Mouse (Mus musculus): Measurements from ENCODE around the gene Acer1. TPM values are rescaled to one million over a fixed set of nuclear protein-coding genes. Genes with fewer than 3 reads are reported as not detected.

Acer1 gene
- polyA plus RNA-seq, 1 experiment from 2014 or later: not detected

DNA sequence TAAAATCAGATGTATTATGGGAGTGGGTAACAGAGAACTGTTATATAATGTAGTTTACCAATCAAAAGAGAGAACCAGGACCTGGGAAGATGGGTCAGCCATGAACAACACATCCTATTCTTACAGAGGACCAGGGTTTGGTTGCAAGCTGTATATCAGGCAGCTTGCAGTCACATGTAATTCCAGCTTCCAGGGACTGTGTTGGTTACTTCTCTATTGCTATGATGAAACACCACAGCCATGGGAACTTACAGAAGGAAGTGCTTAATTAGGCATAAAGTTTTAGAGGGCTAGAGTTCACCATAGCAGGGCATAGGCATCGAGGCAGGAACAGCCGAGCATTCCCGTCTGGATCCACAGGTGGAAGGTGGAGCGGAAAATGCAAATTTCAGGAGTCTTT lies 43.2 kb downstream of the Acer1 start:
- WGBS: 87% methylated on average over 4 of the region's 4 CpGs
- peaks cover 3% of the 10 kb centered on the region; the same call in 1 of the 2 replicates for H3K9me3 ChIP-seq (ENCODE audit: control insufficient read depth, low read length)
- H3K27me3 ChIP-seq (ENCODE audit: control insufficient read depth, insufficient read depth, low read length): no peaks in the 10 kb centered on the region
- no peak for ATAC-seq (ENCODE audit: low FRiP score, low TSS enrichment)
- H3K4me3 ChIP-seq (replicated peaks; ENCODE audit: low read depth, low read length): no peak overlapping the region
- no peak overlapping the region for H3K27ac ChIP-seq (replicated peaks; ENCODE audit: low read depth, low read length)
- H3K4me2 ChIP-seq (ENCODE audit: low read length): no peak overlapping the region
- H3K4me1 ChIP-seq (ENCODE audit: control insufficient read depth, insufficient read depth, low read length): peaks cover 9% of the 10 kb centered on the region
- no peak for DNase-seq
- no peak overlapping the region for H3K9ac ChIP-seq (replicated peaks; ENCODE audit: low read length)
- H3K36me3 ChIP-seq (ENCODE audit: control insufficient read depth, insufficient read depth, low read length): no peaks in the 10 kb centered on the region

DNA sequence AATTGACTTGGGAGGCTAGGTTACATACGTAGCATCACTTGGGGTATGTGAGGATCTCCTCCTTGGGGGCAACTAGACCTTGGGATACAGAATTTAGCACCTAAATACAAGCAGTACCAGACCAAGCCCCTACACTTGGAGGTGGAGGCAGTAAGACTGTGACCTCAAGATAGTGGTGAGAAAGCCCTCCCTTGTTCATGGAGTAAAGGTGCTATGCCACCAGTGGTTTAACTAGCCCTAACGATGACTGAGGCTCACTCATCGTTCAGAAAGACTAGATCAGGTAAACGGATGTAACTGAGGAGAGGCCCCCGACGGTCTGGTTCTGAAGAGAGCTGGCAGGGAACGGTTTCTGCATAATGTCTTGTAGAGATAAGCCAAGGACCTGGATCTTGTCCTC lies 45.2 kb downstream of the Acer1 start:
- Histone ChIP-seq H3K4me3 (replicated peaks; ENCODE audit: low read depth, low read length) (no peak overlapping the region), H3K4me1 (ENCODE audit: control insufficient read depth, insufficient read depth, low read length) (peaks cover 24% of the 10 kb centered on the region), H3K4me2 (ENCODE audit: low read length) (no peak overlapping the region), H3K27me3 (ENCODE audit: control insufficient read depth, insufficient read depth, low read length) (no peaks in the 10 kb centered on the region), H3K36me3 (ENCODE audit: control insufficient read depth, insufficient read depth, low read length) (no peaks in the 10 kb centered on the region), H3K9ac (replicated peaks; ENCODE audit: low read length) (no peak overlapping the region), H3K27ac (replicated peaks; ENCODE audit: low read depth, low read length) (no peak overlapping the region), H3K9me3 (ENCODE audit: control insufficient read depth, low read length) (peaks cover 3% of the 10 kb centered on the region; the same call in 1 of the 2 replicates)
- 95% methylated on average over 7 of the region's 7 CpGs for WGBS
- DNase-seq (no peak), ATAC-seq (ENCODE audit: low FRiP score, low TSS enrichment) (no peak)

DNA sequence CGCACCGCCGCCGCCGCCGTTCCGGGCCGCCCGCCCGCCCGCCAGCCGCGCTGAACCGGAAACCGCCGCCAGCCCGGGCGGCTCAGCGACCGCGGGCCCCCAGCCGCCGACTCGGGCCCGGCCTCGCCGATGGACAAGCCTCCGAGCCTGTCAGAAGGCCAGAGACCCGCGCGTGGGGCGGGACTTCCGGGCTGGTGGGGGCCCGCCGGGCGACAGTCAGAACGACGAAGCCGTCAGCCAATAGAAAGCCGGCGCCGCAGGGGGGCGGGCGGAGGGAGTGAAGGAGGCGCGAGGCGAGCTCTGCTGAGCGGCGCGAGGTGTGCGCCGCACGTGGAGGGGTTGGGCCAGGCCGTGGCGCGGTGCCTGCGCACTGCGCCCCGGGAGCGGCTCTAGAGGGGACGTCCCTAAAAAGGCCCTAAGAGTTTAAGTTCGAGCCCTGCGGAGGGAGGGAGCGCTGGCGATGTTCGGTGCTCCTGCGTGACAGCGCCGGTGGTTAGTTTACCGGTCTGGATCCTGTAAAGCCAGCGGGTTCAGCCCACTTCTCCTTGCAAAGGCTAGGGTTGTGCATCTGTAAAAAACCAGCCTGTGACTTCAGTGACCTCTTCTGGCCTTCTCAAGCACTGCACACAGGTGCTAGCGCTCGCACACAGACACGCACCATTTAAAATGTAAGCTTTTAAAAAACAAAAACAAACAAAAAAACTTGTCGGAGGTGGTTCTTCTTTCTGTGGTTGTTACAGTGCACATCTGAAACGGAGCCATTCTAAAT lies 46.4 kb downstream of the Acer1 start, which contains the start of gene Mllt1:
Gene Mllt1, minus strand, starts transcription at position 53 of the 769 bp plus-strand sequence.
- peak within 1 kb of the TSS; percentile 94 for H3K4me3 ChIP-seq (replicated peaks; ENCODE audit: low read depth, low read length)
- WGBS: 2% methylated on average over 69 of the region's 76 CpGs
- DNase-seq (peak; percentile 100), ATAC-seq (ENCODE audit: low FRiP score, low TSS enrichment) (peak; percentile 98)
- H3K9me3 ChIP-seq (ENCODE audit: control insufficient read depth, low read length): no peaks in the 10 kb centered on the region
- H3K9ac ChIP-seq (replicated peaks; ENCODE audit: low read length): peak within 1 kb of the TSS; percentile 96
- no peaks in the 10 kb centered on the region for H3K36me3 ChIP-seq (ENCODE audit: control insufficient read depth, insufficient read depth, low read length)
- H3K27me3 ChIP-seq (ENCODE audit: control insufficient read depth, insufficient read depth, low read length): no peaks in the 10 kb centered on the region
- peaks cover 24% of the 10 kb centered on the region for H3K4me1 ChIP-seq (ENCODE audit: control insufficient read depth, insufficient read depth, low read length)
- peak within 1 kb of the TSS; percentile 86 for H3K27ac ChIP-seq (replicated peaks; ENCODE audit: low read depth, low read length)
- H3K4me2 ChIP-seq (ENCODE audit: low read length): peak within 1 kb of the TSS; percentile 92

DNA sequence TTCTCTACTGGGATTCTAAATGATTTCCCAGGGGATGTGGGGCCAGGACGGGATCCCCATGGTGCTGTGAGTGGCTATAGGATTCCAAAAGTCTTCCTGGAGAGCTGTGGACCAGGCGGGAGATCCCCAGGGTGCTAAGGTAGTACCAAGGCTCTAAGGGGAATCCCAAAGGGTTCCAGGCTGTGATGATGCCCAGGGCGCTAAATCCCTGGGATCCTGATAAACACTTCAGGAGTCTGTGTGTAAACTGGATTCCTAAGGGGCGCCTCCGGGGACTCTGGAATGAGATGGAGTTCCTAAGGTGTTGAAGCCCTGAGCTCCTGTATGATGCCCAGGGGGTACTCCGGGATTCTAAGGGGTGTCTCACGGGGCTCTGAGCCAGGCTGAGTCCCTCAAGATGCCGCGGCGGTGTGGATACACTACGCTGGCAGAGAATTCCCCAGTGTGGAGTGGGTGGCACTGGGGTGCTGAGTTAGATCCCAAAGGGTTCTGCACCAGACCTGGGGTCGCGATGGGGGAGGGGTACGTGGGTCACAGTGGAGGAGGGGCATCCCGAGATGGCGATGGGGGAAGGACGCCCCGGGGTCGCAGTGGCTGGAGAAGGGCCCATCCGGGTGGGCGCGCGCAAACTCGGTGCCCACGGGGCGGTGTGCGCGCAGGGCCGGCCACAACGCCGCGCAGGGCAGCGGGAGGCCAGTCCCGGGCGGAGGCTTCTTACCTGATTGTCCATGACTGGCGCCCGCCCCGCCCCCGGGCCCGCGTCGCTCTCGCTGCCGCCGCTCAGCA lies 47.2 kb downstream of the Acer1 start:
- peak overlapping the region; percentile 96 for H3K9ac ChIP-seq (replicated peaks; ENCODE audit: low read length)
- DNase-seq (peak; percentile 64), ATAC-seq (ENCODE audit: low FRiP score, low TSS enrichment) (peak; percentile 68)
- H3K4me3 ChIP-seq (replicated peaks; ENCODE audit: low read depth, low read length): peak overlapping the region; percentile 94
- WGBS: under 1% methylated on average over 44 of the region's 45 CpGs
- no peaks in the 10 kb centered on the region for H3K9me3 ChIP-seq (ENCODE audit: control insufficient read depth, low read length)
- H3K27ac ChIP-seq (replicated peaks; ENCODE audit: low read depth, low read length): peak overlapping the region; percentile 86
- no peaks in the 10 kb centered on the region for H3K36me3 ChIP-seq (ENCODE audit: control insufficient read depth, insufficient read depth, low read length)
- H3K4me2 ChIP-seq (ENCODE audit: low read length): peak overlapping the region; percentile 92
- no peaks in the 10 kb centered on the region for H3K27me3 ChIP-seq (ENCODE audit: control insufficient read depth, insufficient read depth, low read length)
- peaks cover 24% of the 10 kb centered on the region for H3K4me1 ChIP-seq (ENCODE audit: control insufficient read depth, insufficient read depth, low read length)

DNA sequence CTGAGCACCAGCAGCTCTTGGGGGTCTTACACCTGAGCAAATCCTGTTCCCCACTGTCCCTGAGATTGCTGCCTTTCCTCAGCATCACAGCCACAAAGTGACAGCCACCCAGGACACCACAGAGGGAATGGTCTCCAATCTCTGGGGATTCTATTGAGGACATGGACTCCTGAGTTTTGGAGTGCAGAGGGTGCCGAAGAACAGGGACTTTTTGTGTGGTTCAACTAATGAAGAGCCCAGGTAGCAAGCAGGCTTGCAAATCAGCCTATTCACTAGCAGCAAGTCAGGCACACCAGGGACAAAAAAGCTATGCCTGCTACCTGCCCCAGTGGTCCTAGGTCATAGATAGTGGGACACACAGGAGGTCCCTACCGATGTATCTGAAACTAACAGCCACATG lies 48.5 kb downstream of the Acer1 start:
- Histone ChIP-seq H3K9me3 (ENCODE audit: control insufficient read depth, low read length) (no peaks in the 10 kb centered on the region), H3K36me3 (ENCODE audit: control insufficient read depth, insufficient read depth, low read length) (no peaks in the 10 kb centered on the region), H3K4me1 (ENCODE audit: control insufficient read depth, insufficient read depth, low read length) (peaks cover 24% of the 10 kb centered on the region), H3K4me3 (replicated peaks; ENCODE audit: low read depth, low read length) (no peak overlapping the region), H3K4me2 (ENCODE audit: low read length) (peak overlapping the region; percentile 92), H3K9ac (replicated peaks; ENCODE audit: low read length) (no peak overlapping the region), H3K27me3 (ENCODE audit: control insufficient read depth, insufficient read depth, low read length) (no peaks in the 10 kb centered on the region), H3K27ac (replicated peaks; ENCODE audit: low read depth, low read length) (no peak overlapping the region)
- WGBS: 93% methylated on average over 2 of the region's 2 CpGs
- DNase-seq (no peak), ATAC-seq (ENCODE audit: low FRiP score, low TSS enrichment) (no peak)

DNA sequence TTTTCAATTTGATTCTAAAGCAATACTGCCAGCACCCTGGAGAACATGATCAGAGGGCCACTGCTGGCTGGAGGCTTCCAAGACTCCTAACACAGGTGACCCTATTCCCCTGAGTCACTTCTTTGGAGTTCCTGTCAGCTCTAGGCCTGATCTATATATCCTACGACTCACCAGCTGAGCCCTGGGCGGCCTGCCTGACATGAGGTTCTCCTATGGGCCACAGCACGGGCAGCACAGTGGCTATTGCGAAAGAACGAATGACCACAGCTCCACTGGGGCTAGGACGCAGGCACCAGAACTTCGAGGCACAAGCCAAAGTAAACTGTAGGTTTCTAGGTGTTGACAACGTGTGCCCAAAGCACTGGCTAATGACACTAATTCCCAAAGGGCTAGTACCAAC lies 51.9 kb downstream of the Acer1 start:
- no peak overlapping the region for H3K4me3 ChIP-seq (replicated peaks; ENCODE audit: low read depth, low read length)
- no peak overlapping the region for H3K4me2 ChIP-seq (ENCODE audit: low read length)
- 90% methylated on average over 8 of the region's 8 CpGs for WGBS
- H3K36me3 ChIP-seq (ENCODE audit: control insufficient read depth, insufficient read depth, low read length): peaks cover 9% of the 10 kb centered on the region
- H3K27ac ChIP-seq (replicated peaks; ENCODE audit: low read depth, low read length): no peak overlapping the region
- peaks cover 24% of the 10 kb centered on the region for H3K4me1 ChIP-seq (ENCODE audit: control insufficient read depth, insufficient read depth, low read length)
- ATAC-seq (ENCODE audit: low FRiP score, low TSS enrichment) (no peak), DNase-seq (no peak)
- H3K9ac ChIP-seq (replicated peaks; ENCODE audit: low read length): no peak overlapping the region
- no peaks in the 10 kb centered on the region for H3K27me3 ChIP-seq (ENCODE audit: control insufficient read depth, insufficient read depth, low read length)
- no peaks in the 10 kb centered on the region for H3K9me3 ChIP-seq (ENCODE audit: control insufficient read depth, low read length)

DNA sequence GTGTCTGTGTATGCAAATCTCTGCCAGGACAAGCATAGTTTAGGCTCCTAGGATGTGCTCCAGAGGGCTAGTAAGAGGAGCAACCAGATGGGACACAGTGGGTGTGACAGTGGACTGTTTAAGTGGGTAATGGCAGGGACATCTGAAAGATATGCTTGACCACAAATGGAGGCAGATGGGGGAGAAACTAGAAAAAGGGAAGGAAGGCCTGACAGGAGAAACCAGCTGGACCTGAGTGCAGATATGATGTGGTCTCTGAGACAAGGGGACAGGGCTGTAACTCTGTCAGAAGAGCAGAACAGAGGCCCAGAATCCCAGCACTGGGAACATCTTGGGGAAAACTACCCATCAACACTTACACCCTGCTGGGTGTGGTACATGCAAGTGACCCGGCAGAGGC lies 52.4 kb downstream of the Acer1 start:
- no peaks in the 10 kb centered on the region for H3K9me3 ChIP-seq (ENCODE audit: control insufficient read depth, low read length)
- H3K27ac ChIP-seq (replicated peaks; ENCODE audit: low read depth, low read length): no peak overlapping the region
- DNase-seq: no peak
- no peak for ATAC-seq (ENCODE audit: low FRiP score, low TSS enrichment)
- H3K27me3 ChIP-seq (ENCODE audit: control insufficient read depth, insufficient read depth, low read length): no peaks in the 10 kb centered on the region
- no peak overlapping the region for H3K4me3 ChIP-seq (replicated peaks; ENCODE audit: low read depth, low read length)
- no peak overlapping the region for H3K4me2 ChIP-seq (ENCODE audit: low read length)
- H3K36me3 ChIP-seq (ENCODE audit: control insufficient read depth, insufficient read depth, low read length): peaks cover 14% of the 10 kb centered on the region
- H3K4me1 ChIP-seq (ENCODE audit: control insufficient read depth, insufficient read depth, low read length): peaks cover 22% of the 10 kb centered on the region
- H3K9ac ChIP-seq (replicated peaks; ENCODE audit: low read length): no peak overlapping the region
- WGBS: 83% methylated on average over 1 of the region's 1 CpGs

DNA sequence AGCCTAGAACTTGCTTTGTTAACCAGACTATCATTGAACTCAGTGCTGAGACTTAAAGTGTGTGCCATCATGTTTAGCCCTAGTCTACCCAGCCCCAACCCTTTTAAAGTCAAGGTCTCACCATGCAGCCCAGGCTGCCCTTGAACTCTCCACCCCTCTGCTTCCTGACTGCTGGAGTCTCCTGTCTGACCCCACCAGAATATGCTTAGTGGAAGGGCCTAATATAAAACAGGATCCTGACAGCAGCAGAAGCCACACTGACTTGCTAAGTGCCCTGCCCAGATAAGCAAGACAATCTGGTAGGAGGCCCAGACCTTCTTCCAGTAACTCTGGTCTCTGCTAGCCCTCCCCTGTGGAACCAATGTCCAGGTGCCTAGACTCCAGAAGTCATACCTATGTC lies 52.8 kb downstream of the Acer1 start:
- Histone ChIP-seq H3K9me3 (ENCODE audit: control insufficient read depth, low read length) (no peaks in the 10 kb centered on the region), H3K36me3 (ENCODE audit: control insufficient read depth, insufficient read depth, low read length) (peaks cover 18% of the 10 kb centered on the region), H3K27me3 (ENCODE audit: control insufficient read depth, insufficient read depth, low read length) (no peaks in the 10 kb centered on the region), H3K4me1 (ENCODE audit: control insufficient read depth, insufficient read depth, low read length) (peaks cover 18% of the 10 kb centered on the region), H3K4me2 (ENCODE audit: low read length) (no peak overlapping the region), H3K4me3 (replicated peaks; ENCODE audit: low read depth, low read length) (no peak overlapping the region), H3K9ac (replicated peaks; ENCODE audit: low read length) (no peak overlapping the region), H3K27ac (replicated peaks; ENCODE audit: low read depth, low read length) (no peak overlapping the region)
- ATAC-seq (ENCODE audit: low FRiP score, low TSS enrichment) (no peak), DNase-seq (no peak)
